Mouse (Mus musculus) T-helper 2 cell (primary cell): ENCODE measurements at regions not wholly inside any gene's neighbourhood (a gene's known extent, or its start where the extent isn't known, plus 50 kb on each side); places are given as distances from the start of the nearest gene placed in this dataset.

Source experiments
- in situ Hi-C: fragments of 300-600 bp; cut with MboI, MseI; formaldehyde crosslinking; loops from one replicate; pipeline ENCODE4 v1.15.1; 2025; ENCODE audit warnings: high pct_unique_total_duplicates

GRCm38 (mm10) chr16:78877941-78878340 lies 52.8 kb upstream of the Chodl start:
- in situ Hi-C loops, result no loop called here

- in situ Hi-C loops, result loop anchor here (10.0 kb wide), 1 partner anchor 104 kb away; no protein-coding TSS in a partner anchor
Observed at GRCm38 (mm10) chr16:78859006-78859405, 71.7 kb upstream of the Chodl start.

GRCm38 (mm10) chr16:78830957-78831356 lies 99.8 kb upstream of the Chodl start:
- in situ Hi-C loops, result no loop called here

- in situ Hi-C loops, result no loop called here
Observed at GRCm38 (mm10) chr16:78827739-78828138, 103.0 kb upstream of the Chodl start.

GRCm38 (mm10) chr16:78790064-78790463 lies 140.7 kb upstream of the Chodl start:
- in situ Hi-C loops, result no loop called here

GRCm38 (mm10) chr16:78759226-78759625 lies 171.5 kb upstream of the Chodl start:
- in situ Hi-C loops, result loop anchor here (10.0 kb wide), 1 partner anchor 96 kb away; no protein-coding TSS in a partner anchor

- in situ Hi-C loops, result no loop called here
Observed at GRCm38 (mm10) chr16:78737902-78738301, 161.4 kb upstream of the D16Ertd472e start.

- in situ Hi-C loops, result no loop called here
Observed at GRCm38 (mm10) chr16:78730583-78731501, 154.3 kb upstream of the D16Ertd472e start.

GRCm38 (mm10) chr16:78725541-78725940 lies 149.0 kb upstream of the D16Ertd472e start:
- in situ Hi-C loops, result no loop called here

GRCm38 (mm10) chr16:78709943-78710342 lies 133.4 kb upstream of the D16Ertd472e start:
- in situ Hi-C loops, result no loop called here

GRCm38 (mm10) chr16:78707566-78707965 lies 131.1 kb upstream of the D16Ertd472e start:
- in situ Hi-C loops, result no loop called here

- in situ Hi-C loops, result no loop called here
Observed at GRCm38 (mm10) chr16:78707165-78707564, 130.7 kb upstream of the D16Ertd472e start.

GRCm38 (mm10) chr16:78697514-78698209 lies 121.2 kb upstream of the D16Ertd472e start:
- in situ Hi-C loops, result no loop called here

- in situ Hi-C loops, result no loop called here
Observed at GRCm38 (mm10) chr16:78688251-78688650, 111.7 kb upstream of the D16Ertd472e start.

GRCm38 (mm10) chr16:78685160-78685559 lies 108.7 kb upstream of the D16Ertd472e start:
- in situ Hi-C loops, result no loop called here

GRCm38 (mm10) chr16:78684031-78684430 lies 107.5 kb upstream of the D16Ertd472e start:
- in situ Hi-C loops, result no loop called here

GRCm38 (mm10) chr16:78661126-78661525 lies 84.6 kb upstream of the D16Ertd472e start:
- in situ Hi-C loops, result no loop called here

GRCm38 (mm10) chr16:78644710-78645109 lies 68.2 kb upstream of the D16Ertd472e start:
- in situ Hi-C loops, result no loop called here

- in situ Hi-C loops, result no loop called here
Observed at GRCm38 (mm10) chr16:78641717-78642116, 65.2 kb upstream of the D16Ertd472e start.

GRCm38 (mm10) chr16:78641205-78641604 lies 64.7 kb upstream of the D16Ertd472e start:
- in situ Hi-C loops, result no loop called here

- in situ Hi-C loops, result loop anchor here (5.0 kb wide), 1 partner anchor 185 kb away; no protein-coding TSS in a partner anchor
Observed at GRCm38 (mm10) chr16:78637452-78637851, 60.9 kb upstream of the D16Ertd472e start.

- in situ Hi-C loops, result loop anchor here (5.0 kb wide), 1 partner anchor 185 kb away; no protein-coding TSS in a partner anchor
Observed at GRCm38 (mm10) chr16:78637015-78637414, 60.5 kb upstream of the D16Ertd472e start.
